Mouse (Mus musculus): ENCODE results near the gene Cfap300.

DNA sequence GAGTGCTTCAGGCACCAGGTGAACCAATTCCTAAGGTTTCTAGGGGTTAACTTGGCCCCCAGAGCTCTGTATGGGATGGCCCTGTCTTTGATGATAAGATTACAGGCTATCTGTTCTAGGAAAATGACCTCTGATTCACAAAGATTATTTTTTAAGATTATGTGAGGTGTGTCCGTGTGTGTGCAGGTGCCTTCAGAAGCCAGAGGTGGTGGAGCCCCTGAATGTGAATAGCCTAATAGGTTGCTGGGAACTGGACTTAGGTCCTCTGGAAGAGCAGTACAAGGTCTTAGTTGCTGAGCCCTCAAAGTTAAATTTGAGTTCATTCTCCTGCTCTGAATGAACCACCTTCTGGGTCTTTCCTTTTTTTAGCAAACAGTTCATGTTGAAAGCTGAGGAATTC is 8.5 kb downstream of the Cfap300 start:
- TF ChIP-seq CTCF (IDR thresholded peaks at IDR 0.05; ENCODE audit: borderline replicate concordance, extremely low read depth, insufficient read depth, insufficient read length), result no peak
- no peak for TF ChIP-seq POLR2A (IDR thresholded peaks at IDR 0.05; ENCODE audit: borderline replicate concordance, extremely low read depth, insufficient read depth, insufficient read length, poor library complexity, severe bottlenecking)

Data from brain, embryonic 14.5 days (tissue).